Mouse (Mus musculus) adrenal gland, postnatal 14 days (tissue): ENCODE data around the gene Polr2e. TPM values are rescaled to one million over a fixed set of nuclear protein-coding genes. Genes with fewer than 3 reads are reported as not detected.
"Not testable (repeated sequence)": the region's sequence is repeated elsewhere in the genome, so short reads cannot be mapped to it uniquely, and the experiment has no call there.

Experiments used
- DNase-seq: peaks from one replicate; pipeline ENCODE4 v3.0.0; 2021; ENCODE audit warnings: mixed read lengths
- total RNA-seq: library from RNA; stranded (reverse); gene quantifications from 2 replicates; pipeline ENCODE4 v1.2.3, GENCODE M21; 2021

Polr2e gene
- total RNA-seq, 1 experiment from 2014 or later, result 98.8 TPM

GRCm38 (mm10) chr10:80057683-80058326, 18.2 kb upstream of the Polr2e start:
- DNase-seq, result no peak

GRCm38 (mm10) chr10:80056976-80057682, 17.5 kb upstream of the Polr2e start:
- DNase-seq, result no peak

GRCm38 (mm10) chr10:80056506-80056905, 16.9 kb upstream of the Polr2e start:
- no peak for DNase-seq

- no peak for DNase-seq
These were observed 16.3 kb upstream of the Polr2e start for GRCm38 (mm10) chr10:80055891-80056290.

- no peak for DNase-seq
These were observed 15.8 kb upstream of the Polr2e start for GRCm38 (mm10) chr10:80055364-80055763.

- not testable (repeated sequence) for DNase-seq
These were observed 15.3 kb upstream of the Polr2e start for GRCm38 (mm10) chr10:80054911-80055310.

GRCm38 (mm10) chr10:80053831-80054815, 14.5 kb upstream of the Polr2e start:
- DNase-seq, result peak; percentile 88

- DNase-seq, result peak; percentile 100
These were observed 13.7 kb upstream of the Polr2e start for GRCm38 (mm10) chr10:80053259-80053780.

- no peak for DNase-seq
These were observed 12.8 kb upstream of the Polr2e start for GRCm38 (mm10) chr10:80052374-80052764.

- DNase-seq, result peak; percentile 90
These were observed 12.2 kb upstream of the Polr2e start for GRCm38 (mm10) chr10:80051618-80052373.

GRCm38 (mm10) chr10:80050885-80051617, 11.5 kb upstream of the Polr2e start:
- DNase-seq, result no peak

GRCm38 (mm10) chr10:80050244-80050643, 10.6 kb upstream of the Polr2e start:
- no peak for DNase-seq

- DNase-seq, result no peak
These were observed 9.2 kb upstream of the Polr2e start for GRCm38 (mm10) chr10:80048834-80049233.

- DNase-seq, result no peak
These were observed 8.8 kb upstream of the Polr2e start for GRCm38 (mm10) chr10:80048396-80048795.

- DNase-seq, result no peak
These were observed 7.5 kb upstream of the Polr2e start, which contains the start of gene Gpx4 for GRCm38 (mm10) chr10:80047041-80047565. Gene Gpx4, plus strand, starts transcription at chr10:80047166.

- no peak for DNase-seq
These were observed 6.2 kb upstream of the Polr2e start for GRCm38 (mm10) chr10:80045766-80046165.

- not testable (repeated sequence) for DNase-seq
These were observed 5.8 kb upstream of the Polr2e start for GRCm38 (mm10) chr10:80045364-80045763.

GRCm38 (mm10) chr10:80044087-80044486, 4.5 kb upstream of the Polr2e start:
- no peak for DNase-seq

- not testable (repeated sequence) for DNase-seq
These were observed 1.9 kb upstream of the Polr2e start for GRCm38 (mm10) chr10:80041409-80042060.

GRCm38 (mm10) chr10:80036832-80037231, 2.8 kb downstream of the Polr2e start:
- no peak for DNase-seq
